Mouse (Mus musculus) stomach, postnatal 0 days (tissue): Measurements from ENCODE around the gene Lyl1. TPM values are rescaled to one million over a fixed set of nuclear protein-coding genes. Genes with fewer than 3 reads are reported as not detected.

Source experiments
- ATAC-seq: fragments of 200-750 bp; cut with Nextera tagmentation; 2 replicates; pipeline ENCODE4 v1.8.0; 2017; ENCODE audit not compliant: low FRiP score, low TSS enrichment
- DNase-seq: peaks from one replicate; pipeline ENCODE4 v3.0.0-alpha.2; 2016; ENCODE audit warnings: low spot score
- H3K27ac ChIP-seq: fragments of 300-500 bp; sonication (generic); replicated peaks from 2 replicates; pipeline ENCODE4 v1.5.1; 2014; ENCODE audit warnings: mild to moderate bottlenecking, control low read depth
- H3K27me3 ChIP-seq: fragments of 300-500 bp; sonication (generic); 2 replicates; pipeline ENCODE4 v1.6.1; 2014; ENCODE audit warnings: low read length; ENCODE audit not compliant: control insufficient read depth, insufficient read depth
- H3K36me3 ChIP-seq: fragments of 300-500 bp; sonication (generic); 2 replicates; pipeline ENCODE4 v1.6.1; 2014; ENCODE audit warnings: low read length, mixed read lengths; ENCODE audit not compliant: control insufficient read depth, insufficient read depth
- H3K4me1 ChIP-seq: fragments of 300-500 bp; sonication (generic); replicated peaks from 2 replicates; pipeline ENCODE4 v1.6.1; 2014; ENCODE audit warnings: antibody characterized with exemption; ENCODE audit not compliant: control insufficient read depth, insufficient read depth
- H3K4me2 ChIP-seq: fragments of 300-500 bp; sonication (generic); replicated peaks from 2 replicates; pipeline ENCODE4 v1.6.1; 2014; ENCODE audit warnings: low read depth, mild to moderate bottlenecking, control low read depth, moderate library complexity
- H3K4me3 ChIP-seq: fragments of 300-500 bp; sonication (generic); 2 replicates; pipeline ENCODE4 v1.5.1; 2014; ENCODE audit warnings: low read depth, low read length, control low read depth
- H3K9ac ChIP-seq: fragments of 300-500 bp; sonication (generic); 2 replicates; pipeline ENCODE4 v1.6.1; 2014; ENCODE audit warnings: mild to moderate bottlenecking, low read length, control low read depth, mixed read lengths
- H3K9me3 ChIP-seq: fragments of 300-500 bp; sonication (generic); 2 replicates; pipeline ENCODE4 v1.6.1; 2016; ENCODE audit warnings: low read length; ENCODE audit not compliant: control insufficient read depth
- CTCF ChIP-seq: IDR thresholded peaks from 2 replicates; pipeline ENCODE4 v1.5.1; 2016; ENCODE audit warnings: antibody characterized with exemption, low read depth, mild to moderate bottlenecking, moderate library complexity
- EP300 ChIP-seq: optimal IDR thresholded peaks from 2 replicates; pipeline ENCODE3; 2016; ENCODE audit warnings: antibody characterized with exemption
- WGBS: fragments of 180-500 bp; shearing (Covaris S2); extraction: QIAGEN DNeasy Blood & Tissue Kit; methylation state at CpG from one replicate; pipeline ENCODE4 v1.1.7; 2014; 5-methylcytosine and 5-hydroxymethylcytosine counted together
- polyA plus RNA-seq: library from polyadenylated mRNA; unstranded; fragments of >200 nt; fragmentation: Nextera tagmentation; extraction: Ambion mirVana; gene quantifications from 2 replicates; pipeline ENCODE4 v1.2.1, GENCODE M21; 2015

Lyl1 gene
- polyA plus RNA-seq, 1 experiment from 2014 or later, result 4.0 TPM

DNA sequence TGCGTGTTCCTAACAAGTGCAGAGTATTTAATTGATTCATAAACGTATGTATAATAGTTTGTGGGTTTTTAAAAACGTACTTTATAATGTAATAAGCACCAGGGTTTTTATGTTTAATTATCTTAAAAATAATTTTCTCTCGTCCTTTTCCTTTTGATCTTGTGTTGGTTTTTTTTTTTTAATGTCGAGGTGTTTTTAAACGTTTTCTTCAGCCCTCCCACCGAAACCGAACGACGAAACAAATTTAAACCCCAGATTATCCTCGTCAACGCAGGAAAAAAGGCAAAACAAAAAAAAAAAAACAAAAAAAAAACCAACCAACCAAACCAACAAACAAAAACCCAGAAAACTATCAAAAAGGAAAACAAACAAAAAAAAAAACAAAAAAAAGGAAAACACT, 4.7 kb downstream of the Lyl1 start:
- Histone ChIP-seq H3K36me3 (0 out of 2 replicates have a peak, but pooled peaks cover 2% of the 10 kb centered on the region), H3K4me1 (peaks cover 2% of the 10 kb centered on the region; the same call in 1 of the 2 replicates), H3K9me3 (no peaks in the 10 kb centered on the region), H3K4me2 (peak overlapping the region; percentile 60), H3K27me3 (no peaks in the 10 kb centered on the region), H3K4me3 (peak overlapping the region; percentile 35), H3K9ac (peak overlapping the region; percentile 50; the same call in 1 of the 2 replicates), H3K27ac (no peak overlapping the region)
- ATAC-seq, result no peak
- TF ChIP-seq EP300, result no peak
- TF ChIP-seq CTCF, result no peak
- no peak for DNase-seq
- WGBS, result 50% methylated on average over 12 of the region's 12 CpGs

DNA sequence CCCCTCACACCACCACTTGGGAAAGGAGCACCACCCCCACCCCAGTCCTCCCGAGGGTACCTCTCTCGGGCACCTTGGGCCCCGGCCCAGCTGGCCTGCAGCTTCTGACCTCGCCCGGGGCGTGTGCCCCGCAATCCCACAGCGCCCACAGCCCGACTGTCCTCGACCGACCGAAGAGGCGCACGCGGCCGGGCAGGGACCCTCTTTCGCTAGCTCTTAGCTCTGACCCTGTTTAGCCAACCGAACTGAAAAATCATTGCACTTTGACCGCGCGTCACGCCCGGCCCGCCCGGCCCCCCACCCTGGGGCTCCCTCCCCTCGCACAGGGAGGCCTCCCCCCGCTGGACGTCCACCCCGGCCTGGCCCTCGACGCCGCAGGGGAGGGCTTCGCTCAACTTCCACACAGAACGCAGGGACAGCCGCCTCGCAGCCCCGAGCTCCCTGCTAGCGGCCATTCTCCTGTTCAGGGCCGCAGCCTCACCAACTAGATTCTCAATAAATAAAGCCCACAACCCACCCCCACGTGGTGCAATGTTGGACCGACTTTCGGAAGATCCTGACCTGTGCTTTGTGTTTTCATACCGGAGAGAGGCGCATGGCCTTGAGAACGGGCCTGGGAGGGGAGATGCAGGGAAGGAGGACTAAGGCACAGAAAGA, 5.5 kb downstream of the Lyl1 start:
- H3K4me2 ChIP-seq, result peak overlapping the region; percentile 50
- no peaks in the 10 kb centered on the region for H3K27me3 ChIP-seq
- H3K36me3 ChIP-seq, result peaks cover 5% of the 10 kb centered on the region; the same call in 1 of the 2 replicates
- DNase-seq (peak; percentile 79), ATAC-seq (peak; percentile 30)
- H3K9me3 ChIP-seq, result no peaks in the 10 kb centered on the region
- TF ChIP-seq EP300 (no peak), CTCF (no peak)
- H3K27ac ChIP-seq, result peak overlapping the region; percentile 89
- 43% methylated on average over 42 of the region's 45 CpGs for WGBS
- peak overlapping the region; percentile 57 for H3K9ac ChIP-seq
- peaks cover 2% of the 10 kb centered on the region; the same call in 1 of the 2 replicates for H3K4me1 ChIP-seq
- H3K4me3 ChIP-seq, result peak overlapping the region; percentile 32

DNA sequence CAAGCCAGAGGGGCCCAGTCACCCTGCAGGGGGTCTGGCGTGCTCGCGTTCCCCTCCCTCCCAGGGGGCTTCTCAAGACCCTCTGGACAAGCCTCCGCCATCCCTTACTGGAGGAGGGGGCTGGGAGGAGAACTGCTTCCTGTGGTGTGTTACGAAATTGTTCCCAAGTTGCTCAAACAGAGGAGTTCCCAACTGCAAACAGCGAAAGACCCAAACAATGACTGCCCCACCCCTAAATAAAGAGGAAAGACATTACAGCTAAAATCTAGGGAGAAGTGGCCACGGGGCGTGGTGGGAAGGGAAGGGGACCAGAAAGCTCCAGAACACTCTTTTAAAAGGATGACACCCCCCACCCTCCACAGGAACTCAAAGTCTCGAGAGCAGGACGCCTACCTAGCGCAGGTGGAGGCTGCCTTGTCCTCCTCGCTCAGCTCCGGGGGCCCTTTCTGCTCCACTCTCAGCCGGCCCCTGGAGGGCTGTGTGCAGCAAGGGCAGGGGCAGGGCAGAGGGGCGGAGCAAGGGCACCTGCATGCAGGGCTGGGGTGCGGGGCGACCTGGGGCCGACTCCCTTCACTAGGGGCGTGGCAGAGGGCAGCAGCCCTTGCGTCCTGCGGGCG, 6.1 kb downstream of the Lyl1 start:
- H3K4me1 ChIP-seq, result peaks cover 2% of the 10 kb centered on the region; the same call in 1 of the 2 replicates
- peak; percentile 84 for ATAC-seq
- no peaks in the 10 kb centered on the region for H3K9me3 ChIP-seq
- DNase-seq, result peak; percentile 95
- H3K9ac ChIP-seq, result peak overlapping the region; percentile 57
- 30% methylated on average over 22 of the region's 22 CpGs for WGBS
- peak overlapping the region; percentile 50 for H3K4me2 ChIP-seq
- H3K36me3 ChIP-seq, result peaks cover 5% of the 10 kb centered on the region; the same call in 1 of the 2 replicates
- H3K4me3 ChIP-seq, result peak overlapping the region; percentile 32
- TF ChIP-seq CTCF, result no peak
- no peak for TF ChIP-seq EP300
- no peaks in the 10 kb centered on the region for H3K27me3 ChIP-seq
- H3K27ac ChIP-seq, result peak overlapping the region; percentile 89

DNA sequence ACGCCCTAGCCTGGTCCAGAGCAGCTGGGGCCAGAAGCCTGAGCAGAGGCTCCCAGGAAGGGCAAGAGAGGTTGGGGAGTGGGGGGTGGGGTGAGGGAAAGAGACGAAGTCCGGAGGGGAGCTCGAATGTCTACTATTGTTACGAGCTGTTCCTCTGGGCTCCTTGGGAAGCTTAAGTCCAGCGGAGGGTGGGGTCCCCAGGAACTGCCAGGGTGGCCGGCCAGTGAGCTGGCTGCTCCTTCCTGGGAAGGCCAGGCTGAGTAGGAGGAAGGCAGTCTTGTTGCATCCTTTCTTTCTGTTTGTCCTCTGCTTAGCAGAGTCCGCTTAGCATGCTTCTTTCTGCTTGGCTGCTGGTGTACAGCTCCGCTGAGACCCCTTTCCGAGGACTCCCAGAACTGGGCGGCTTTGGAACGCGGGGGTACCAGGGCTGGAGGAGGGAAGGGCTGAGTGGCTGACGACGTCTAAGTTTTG, 6.8 kb downstream of the Lyl1 start:
- Histone ChIP-seq H3K4me3 (no peak overlapping the region), H3K9me3 (no peaks in the 10 kb centered on the region), H3K36me3 (peaks cover 5% of the 10 kb centered on the region; the same call in 1 of the 2 replicates), H3K4me1 (peaks cover 5% of the 10 kb centered on the region; the same call in 1 of the 2 replicates), H3K4me2 (peak overlapping the region; percentile 50), H3K9ac (no peak overlapping the region; the same call in 1 of the 2 replicates), H3K27ac (peak overlapping the region; percentile 89), H3K27me3 (no peaks in the 10 kb centered on the region)
- ATAC-seq, result no peak; the same call in 1 of the 2 replicates
- no peak for DNase-seq
- no peak for TF ChIP-seq EP300
- TF ChIP-seq CTCF, result no peak
- 42% methylated on average over 14 of the region's 15 CpGs for WGBS

DNA sequence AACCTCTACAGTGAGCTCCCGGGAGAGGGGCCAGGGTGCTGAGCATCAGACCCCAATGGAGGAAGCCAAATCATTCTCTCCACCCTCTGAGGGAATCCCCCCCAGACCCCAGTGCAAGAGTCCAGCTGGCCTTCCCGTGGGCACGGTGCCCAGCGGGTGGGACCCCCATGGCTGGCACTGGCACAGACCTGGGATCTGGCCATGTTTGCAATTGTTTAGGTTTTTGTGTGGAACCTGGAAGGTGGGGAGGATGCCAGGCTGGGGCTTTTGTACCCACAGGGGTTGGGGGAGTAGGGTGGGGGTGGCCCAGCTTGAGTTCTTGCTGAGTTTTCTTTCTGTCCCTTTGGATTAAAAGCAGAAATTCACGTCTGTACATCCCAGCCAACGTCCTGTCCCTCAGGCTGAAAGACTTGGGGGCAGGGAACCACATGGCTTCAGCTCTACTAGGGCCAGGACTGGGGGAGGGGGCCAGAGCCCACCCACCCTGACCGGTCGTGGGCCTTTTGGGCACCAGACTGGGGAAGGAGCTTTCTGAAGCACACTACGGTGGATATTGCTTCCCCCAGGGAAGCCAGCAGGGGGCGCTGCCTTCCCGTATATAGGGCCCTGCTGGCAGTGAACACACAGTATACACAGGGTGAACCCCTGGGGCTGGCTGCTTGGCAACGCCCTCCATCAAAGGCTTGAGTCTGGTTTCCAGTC, 7.7 kb downstream of the Lyl1 start:
- no peak for TF ChIP-seq EP300
- TF ChIP-seq CTCF, result peak; percentile 99
- Histone ChIP-seq H3K9ac (no peak overlapping the region), H3K4me1 (peaks cover 12% of the 10 kb centered on the region), H3K27me3 (no peaks in the 10 kb centered on the region), H3K4me2 (no peak overlapping the region), H3K36me3 (peaks cover 3% of the 10 kb centered on the region; the same call in 1 of the 2 replicates), H3K27ac (no peak overlapping the region), H3K9me3 (no peaks in the 10 kb centered on the region), H3K4me3 (no peak overlapping the region)
- peak; percentile 89 for DNase-seq
- ATAC-seq, result peak; percentile 49
- 21% methylated on average over 12 of the region's 12 CpGs for WGBS
